Mouse (Mus musculus): ENCODE results near the gene Prmt3.

The Prmt3 gene

DNA sequence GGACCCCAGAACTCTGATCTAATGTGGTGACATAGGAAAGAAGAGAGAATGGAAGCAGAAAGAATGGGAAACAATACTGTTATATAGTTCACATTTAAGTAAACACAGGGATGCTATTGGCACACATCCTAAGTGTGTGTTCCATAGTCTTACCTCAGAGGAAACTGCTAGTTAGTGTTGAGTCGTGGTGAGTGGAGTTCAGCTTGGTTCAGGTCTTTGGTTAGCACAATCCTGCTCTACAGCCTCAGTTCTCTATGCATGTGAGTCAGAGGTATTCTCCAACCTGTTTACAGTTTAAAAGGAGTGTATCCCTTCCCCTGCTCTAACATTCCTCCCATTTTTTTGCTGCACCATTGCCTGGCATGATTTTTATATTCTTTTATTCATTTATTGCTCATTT, 19.0 kb downstream of the Prmt3 start:
- DNase-seq (ENCODE audit: low spot score in 2 of 2): no peak

DNA sequence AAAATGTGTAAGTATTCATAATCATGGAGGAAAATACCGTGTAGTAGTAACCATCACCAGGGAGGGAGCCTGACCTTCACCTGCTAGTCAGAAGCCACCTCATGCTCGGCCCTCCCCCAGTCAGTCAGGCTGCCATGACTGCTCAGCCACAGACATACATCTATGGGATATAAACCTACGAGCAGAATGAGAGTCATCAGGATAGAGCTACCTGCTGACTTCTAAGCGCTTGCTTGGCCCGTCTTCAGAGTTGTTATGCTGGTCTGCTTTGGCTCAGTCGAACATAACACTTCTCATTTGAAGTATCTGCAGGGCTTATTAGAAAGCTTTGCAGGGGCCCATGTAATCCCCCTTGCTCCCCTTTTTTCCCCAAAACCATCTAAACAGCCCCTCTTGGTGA, 25.4 kb downstream of the Prmt3 start:
- no peak for DNase-seq (ENCODE audit: low spot score in 2 of 2)

DNA sequence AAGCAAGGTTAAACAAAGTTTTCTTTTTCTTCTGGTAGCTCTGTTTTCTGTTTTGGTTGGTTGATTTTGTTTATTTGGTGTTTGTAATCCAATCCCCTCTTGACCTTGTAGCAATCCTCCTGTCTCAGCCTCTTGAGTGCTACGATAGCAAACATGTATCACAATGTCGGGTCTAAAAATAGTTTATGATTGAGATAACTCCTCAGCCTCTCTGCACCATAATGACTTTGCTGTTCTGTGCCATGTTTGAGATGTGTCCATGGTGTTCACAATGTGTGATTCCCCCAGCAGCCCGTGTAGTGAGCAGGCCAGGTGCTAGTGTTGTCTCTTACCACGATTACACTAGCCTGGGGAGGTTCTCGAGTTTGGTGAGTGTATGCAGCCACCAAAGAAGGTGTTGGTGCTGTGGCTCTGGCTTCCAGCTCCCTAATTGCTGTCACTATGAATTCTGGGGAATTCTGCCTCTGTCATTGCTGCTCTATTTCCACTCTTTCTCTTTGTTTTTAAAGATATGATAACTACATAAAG, 26.6 kb downstream of the Prmt3 start:
- no peak for DNase-seq (ENCODE audit: low spot score in 2 of 2)

DNA sequence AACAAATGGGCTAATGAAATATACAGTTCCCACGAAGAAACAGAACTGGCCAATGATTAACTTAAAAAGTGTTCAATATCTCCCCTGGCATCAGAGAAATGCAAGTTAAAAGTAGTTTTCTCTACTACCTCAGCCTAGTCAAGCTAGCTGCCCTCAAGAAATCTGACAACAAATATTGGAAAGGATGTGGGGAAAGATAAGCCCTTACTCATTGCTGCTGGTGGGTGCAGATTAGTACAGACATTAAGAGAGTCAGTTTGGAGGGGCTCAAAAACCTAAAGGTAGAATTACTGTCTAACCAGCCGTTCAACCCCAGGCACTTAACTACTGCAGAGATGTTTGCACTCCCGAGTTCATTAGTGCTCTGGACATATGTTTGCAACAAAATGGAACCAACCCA, 27.5 kb downstream of the Prmt3 start:
- no peak for DNase-seq (ENCODE audit: low spot score in 2 of 2)

DNA sequence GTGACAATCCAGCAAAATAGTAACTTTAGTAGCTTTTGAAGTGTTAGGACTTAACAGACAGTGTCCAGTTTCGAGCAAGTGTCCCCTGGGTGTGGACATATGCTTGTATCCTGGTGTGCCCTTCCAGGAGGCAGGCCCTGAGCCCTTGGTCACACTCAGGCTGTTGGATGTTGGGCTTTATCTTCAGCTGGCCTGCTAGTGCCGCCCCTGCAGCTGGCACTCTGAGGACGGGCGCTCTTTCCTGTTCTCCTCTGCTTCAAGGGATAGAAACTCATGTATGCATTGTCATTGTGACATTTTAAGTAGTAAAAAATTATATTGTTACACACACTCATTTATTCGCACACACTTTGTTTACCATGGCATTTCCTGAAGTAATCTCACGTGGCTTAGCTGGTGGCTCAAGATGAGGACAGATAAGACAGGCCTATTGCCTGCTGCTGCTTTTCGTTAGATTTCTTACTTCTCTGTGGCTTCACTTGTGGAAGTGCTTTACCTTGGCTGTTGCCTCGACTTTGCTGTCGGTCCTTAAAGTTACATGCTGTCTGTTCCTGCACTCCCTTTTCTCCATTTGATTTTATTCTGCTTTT, 29.0 kb downstream of the Prmt3 start:
- DNase-seq (ENCODE audit: low spot score in 2 of 2): no peak

DNA sequence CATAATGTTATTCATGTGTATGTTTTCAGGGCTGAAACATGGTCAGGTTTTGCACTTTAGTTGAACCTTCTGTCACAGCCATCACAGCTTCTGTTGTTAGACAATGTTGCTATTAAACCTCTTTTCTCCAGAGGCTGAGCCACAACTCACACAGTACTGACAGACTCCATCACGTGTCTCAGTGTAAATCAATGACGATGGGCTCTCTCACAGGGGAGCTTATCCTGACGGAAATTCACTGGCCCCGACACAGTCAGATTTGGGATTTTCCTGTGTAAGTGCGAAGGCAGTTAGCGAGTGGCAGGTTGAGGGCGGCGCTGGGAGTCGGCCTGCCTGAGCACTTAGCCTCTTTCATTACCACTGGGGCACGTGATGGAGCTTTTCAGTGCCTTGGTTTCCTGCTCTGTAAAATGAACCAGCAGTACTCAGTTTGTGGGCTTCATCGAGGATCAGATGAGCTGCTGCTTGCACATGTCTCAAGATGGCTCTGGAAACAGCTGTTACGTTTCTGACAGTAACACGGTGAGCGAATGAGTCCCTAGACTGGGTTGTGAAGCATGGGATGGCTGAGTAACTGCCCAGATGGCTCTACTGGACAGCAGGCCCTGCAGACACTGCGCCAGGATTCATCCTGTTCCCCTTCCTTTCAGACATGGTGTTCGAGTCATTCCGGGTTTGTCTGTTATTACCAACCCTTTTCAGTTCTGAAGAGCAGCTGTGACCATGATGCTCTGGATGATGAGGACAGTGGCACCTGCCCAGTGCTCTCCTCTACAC, 29.9 kb downstream of the Prmt3 start:
- DNase-seq (ENCODE audit: low spot score in 2 of 2): no peak

DNA sequence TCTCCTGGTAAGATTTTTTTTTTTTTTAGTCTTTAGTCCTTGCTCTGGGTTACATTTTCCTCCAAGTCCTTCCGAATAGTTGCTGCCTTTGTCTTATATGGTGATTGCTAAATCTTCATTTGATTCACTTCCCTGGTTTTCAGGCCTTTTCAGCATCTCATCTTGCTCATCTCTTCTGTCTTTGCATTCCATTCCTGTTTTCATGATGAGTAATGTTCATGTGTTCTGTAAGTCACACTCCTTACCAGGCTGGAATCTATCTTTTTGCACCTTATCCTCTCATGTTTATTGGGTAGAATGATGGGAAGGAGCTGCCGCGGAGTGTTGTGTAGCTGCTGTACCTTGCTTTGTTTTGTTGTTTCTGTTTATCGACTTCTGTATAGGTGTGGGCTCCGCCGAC, 31.0 kb downstream of the Prmt3 start:
- no peak for DNase-seq (ENCODE audit: low spot score in 2 of 2)

DNA sequence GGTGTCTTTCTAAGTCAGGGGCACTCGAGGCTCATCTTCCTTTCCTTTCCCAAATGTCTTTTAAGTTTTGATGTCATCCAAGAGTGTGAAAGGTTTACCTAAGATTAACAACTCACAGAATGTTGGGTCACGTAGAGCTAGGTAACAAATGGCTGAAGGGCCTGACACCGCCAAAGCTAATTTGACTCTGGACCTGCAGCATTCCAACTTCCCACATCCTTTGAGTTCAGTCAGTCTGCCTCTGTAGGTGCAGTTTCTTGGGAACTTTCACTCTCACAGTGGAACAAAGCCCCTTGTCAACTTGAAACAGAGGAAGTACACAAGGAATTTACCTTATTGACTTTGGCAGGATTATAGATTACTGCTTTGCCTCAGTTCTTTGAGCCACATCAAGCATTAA, 31.4 kb downstream of the Prmt3 start:
- DNase-seq (ENCODE audit: low spot score in 2 of 2): no peak

DNA sequence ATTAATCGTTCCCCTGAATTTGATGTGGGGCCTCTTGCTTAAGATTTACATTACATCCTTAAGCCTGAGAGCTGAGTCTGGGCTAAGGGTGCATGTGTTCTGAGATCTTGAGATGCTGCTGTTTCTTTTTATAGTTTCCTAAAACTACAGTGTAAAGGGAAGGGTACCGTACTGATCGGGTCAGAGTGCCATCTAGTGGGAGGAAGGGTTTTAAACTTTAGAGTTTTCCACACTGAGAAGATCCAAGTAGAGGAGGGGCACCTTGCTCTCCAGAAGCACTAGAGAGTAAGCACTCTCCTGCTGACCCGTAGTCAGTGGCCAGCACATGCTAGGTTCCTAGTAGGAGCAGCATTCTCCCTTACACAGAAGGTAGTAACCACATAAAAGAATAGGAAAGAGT, 33.2 kb downstream of the Prmt3 start:
- DNase-seq (ENCODE audit: low spot score in 2 of 2): peak in 1 of 2 experiments; percentile 31

DNA sequence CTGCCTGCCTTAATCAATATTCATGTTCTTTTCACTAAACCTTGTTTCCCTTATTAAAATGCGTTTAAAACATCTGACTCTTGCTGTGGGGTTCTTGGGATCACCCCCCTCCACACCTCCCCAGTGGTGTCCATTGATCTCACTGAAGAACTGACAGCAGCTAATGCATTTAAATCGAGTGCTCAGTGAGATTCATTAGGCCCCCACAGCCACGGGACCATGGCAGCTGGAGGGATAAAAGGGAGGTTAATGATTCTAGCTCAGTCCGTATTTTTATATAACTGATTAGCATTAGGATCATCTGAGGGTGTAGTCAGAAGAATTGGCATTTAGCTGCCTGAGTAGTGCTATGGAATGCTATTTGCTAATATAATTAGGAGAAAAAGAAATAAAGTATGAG, 41.2 kb downstream of the Prmt3 start:
- no peak for DNase-seq (ENCODE audit: low spot score in 2 of 2)

DNA sequence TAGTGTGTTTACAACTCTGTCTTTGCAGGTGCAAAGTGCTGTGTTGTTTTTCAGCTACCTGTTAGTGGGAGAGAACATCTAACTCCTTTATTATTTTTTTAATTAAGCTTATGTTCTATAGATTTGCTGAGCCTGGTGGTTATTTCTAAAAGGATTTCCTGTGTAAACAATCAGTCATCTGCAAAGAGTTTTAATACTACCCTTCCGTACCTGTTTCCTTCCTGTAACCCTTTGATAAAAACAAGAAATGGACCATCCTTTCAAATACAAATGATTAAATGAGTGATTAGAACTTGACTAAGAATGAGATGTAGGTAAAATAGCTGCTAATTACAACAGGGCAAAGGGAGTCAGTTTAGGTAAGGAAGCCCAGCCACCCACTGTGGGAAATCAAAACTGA, 43.2 kb downstream of the Prmt3 start:
- no peak for DNase-seq (ENCODE audit: low spot score in 2 of 2)

DNA sequence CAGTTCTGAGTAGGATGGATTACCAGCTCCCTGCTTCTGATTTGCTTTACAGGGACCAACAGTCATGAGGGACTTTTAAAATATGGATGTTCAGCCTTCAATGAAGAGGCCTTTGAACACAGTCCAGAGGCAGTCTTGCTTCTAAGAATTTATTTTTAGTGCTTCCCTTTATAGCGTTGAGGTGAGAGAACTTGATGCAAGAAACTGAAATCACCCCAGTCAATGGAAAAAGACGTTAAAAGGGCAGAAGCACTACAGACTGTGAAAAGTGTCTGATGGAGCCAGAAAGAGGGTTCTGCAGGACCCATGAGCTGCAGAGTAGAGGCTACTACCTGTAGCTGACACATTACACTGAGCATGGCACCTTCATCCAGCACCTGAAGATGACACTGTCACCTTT, 43.9 kb downstream of the Prmt3 start:
- DNase-seq (ENCODE audit: low spot score in 2 of 2): no peak

DNA sequence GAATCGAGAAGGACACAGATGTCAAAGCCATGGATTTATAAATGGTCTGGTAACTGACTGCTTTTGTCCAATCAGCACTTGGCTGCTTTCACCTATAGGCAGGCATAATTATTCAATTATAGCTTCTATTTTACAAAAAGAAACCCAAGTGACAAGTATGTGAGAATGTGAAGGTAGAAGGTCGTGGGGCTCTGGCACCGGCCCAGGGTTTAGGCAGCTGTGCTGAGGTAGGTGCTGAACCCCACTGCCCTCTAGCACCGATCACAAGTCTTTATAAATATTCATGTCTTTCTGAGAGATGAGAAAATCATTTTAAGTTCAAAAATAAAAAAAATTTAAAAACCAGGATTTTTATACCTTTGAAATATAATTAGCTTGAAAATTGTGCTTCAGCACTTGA, 45.4 kb downstream of the Prmt3 start:
- DNase-seq (ENCODE audit: low spot score in 2 of 2): no peak

DNA sequence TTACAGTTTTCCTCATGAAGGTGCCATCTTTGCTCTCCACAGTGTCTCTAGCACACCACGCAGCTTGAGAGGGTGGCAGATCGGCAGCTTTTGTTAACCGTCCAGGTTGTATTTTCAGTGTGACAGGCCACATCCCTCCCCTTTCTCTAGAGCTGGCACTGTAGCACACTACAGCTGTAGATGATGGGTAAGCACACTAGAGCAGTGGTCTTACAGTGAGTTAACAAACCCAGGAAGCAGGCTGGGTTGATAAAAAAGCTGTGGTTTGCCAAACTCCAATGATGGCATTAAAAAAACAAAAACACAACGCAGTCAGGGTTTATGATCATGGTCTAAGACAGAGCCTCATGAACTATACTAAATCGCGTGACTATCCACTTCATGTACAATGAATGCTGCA, 45.9 kb downstream of the Prmt3 start:
- no peak for DNase-seq (ENCODE audit: low spot score in 2 of 2)

DNA sequence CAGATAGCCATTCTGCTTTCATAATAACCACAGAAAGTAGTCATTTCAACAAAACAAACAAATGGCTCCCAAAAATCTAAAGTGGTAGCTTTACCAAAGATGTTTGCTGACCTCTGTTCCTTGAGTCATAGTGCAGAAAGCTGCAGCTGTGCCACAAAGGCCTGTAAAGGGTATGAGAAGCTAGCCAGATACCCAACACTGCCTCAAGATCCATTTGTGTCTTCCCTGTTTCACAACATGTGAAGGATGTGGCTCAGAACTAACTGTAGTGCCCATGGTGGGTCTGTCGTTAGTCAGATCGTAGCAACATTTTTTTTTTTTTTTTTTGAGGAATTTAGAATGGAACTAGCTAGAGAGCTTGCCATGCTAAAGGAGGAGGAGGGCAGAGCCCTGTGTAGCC, 46.4 kb downstream of the Prmt3 start:
- DNase-seq (ENCODE audit: low spot score in 2 of 2): no peak

DNA sequence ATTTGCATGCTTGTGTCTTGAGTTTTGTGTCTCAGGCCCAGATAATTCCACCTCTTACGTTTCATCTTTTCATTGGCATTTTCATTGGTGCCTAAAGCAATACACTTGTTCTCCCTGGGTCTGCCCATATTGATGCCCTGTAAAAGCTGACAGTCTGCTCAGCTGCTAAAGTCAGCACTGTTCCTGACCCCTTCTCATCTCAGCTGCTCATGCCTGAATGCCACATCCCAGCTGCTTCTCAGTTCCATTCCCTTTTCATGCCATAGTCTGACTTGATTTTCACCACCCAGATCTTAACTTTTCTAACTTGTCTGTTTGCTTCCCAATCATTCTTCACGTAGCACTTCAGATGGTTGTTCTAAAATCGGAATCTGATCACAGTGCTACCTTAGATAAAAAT, 47.3 kb downstream of the Prmt3 start:
- no peak for DNase-seq (ENCODE audit: low spot score in 2 of 2)

DNA sequence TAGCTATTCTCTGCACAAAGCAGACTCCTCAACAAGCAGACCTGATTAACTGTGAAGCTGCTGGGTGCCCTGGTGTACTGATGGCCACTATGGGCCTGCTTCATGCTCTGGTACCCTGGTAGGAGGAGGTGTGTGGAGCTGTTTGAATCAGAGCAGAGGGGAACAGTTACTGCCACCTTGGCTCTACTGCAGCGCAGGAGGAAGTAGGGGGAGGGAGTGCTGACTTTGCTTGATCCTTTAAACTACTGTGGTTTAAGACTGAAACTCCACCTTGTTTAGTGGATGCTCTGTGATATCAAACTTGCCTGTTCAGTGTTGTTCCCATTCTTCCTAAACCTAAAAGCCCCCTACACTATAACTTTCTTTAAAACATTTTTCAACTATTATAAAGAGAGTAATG, 49.8 kb downstream of the Prmt3 start:
- no peak for DNase-seq (ENCODE audit: low spot score in 2 of 2)

DNA sequence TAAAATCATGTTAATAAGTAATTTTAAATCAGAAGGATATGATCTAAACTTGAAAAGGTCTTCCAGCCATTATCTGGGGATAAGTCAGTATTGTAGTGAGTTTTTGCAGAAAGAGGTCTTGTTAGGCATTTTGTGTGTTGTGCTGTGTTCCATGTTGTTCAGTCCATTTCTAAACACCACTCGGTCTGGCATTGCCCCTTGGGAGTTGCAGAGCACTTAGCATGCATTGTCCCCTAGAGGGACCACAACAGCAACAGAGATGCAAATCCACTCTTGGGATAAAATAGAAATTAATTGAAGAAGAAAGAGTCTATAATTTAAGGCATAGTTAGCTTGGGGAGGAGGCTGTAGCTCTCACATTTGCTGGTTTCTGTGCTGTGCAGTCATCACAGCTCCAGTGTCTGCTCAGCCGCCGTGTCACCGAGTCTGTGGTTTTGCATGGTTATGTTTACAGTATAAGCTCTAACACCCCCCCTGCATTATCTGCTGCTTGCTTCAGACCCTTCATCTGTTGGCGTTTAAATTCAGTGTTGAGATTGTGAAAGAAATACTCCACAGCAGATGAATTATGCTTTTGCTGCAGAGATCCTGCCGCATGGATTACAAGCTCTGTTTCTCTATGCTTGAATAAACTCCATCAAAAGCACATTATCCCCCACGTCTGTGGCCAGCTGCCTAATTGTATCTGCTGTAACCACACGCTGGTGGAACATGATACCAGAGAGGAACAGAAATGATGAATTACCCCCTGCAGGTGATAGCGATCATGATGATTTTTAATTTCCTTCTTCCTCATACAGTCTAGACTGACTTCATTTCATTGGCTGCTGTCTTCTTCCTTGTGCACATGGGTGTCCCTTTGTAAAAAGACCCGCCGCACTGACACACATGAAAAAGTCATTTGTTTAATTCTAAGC, 64.5 kb downstream of the Prmt3 start:
- peak; percentile 18 to 41 for DNase-seq (ENCODE audit: low spot score in 2 of 2)

DNA sequence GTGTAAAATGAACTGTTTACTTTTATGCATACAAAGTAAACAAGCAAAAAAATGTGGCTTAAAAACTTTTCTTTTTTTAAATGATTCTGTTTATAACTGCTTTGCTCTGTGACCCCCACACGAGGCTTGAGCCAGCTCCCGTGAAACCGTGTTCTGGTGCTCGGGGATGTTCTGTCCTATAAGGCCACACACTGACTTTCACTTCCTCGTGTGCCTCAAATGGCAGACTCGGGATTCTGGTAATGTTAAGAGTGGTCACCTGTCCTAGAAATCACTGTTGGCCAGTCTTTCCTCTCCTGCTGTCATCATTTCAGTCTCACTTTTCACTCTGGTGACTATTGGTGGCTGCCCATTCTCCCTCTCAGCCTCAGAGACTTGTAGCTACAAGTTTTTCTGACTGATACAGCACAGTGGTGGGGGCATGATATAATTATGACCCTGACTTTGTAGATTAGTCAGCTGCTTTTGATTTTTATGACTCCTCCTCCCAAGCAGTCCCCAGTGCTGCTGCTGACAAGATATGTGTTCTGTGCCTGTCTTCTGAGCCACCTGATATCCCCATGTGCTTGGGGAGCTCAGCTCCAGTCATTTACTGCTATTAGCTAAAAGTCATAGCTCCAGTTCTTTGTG, 65.3 kb downstream of the Prmt3 start:
- DNase-seq (ENCODE audit: low spot score in 2 of 2): no peak

DNA sequence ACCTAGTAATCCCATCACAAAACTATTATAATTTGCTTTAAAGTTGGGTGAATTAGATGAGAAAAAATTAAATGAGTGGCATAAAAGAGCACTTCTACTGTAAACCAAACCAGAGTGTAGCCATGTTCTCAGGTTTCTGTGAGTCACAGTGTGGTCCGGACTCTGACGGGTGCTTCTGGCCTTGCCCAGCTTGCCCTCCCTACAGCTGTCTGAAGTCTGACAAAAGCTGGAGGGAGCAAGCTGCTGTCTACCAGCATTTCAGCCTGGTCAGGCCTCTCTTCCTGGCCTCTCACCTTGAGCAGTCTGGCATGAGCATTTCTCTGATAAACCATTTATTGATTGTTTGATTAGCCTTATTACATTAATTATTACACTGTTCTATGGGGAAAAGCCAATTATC, 69.8 kb downstream of the Prmt3 start:
- no peak for DNase-seq (ENCODE audit: low spot score in 2 of 2)

DNA sequence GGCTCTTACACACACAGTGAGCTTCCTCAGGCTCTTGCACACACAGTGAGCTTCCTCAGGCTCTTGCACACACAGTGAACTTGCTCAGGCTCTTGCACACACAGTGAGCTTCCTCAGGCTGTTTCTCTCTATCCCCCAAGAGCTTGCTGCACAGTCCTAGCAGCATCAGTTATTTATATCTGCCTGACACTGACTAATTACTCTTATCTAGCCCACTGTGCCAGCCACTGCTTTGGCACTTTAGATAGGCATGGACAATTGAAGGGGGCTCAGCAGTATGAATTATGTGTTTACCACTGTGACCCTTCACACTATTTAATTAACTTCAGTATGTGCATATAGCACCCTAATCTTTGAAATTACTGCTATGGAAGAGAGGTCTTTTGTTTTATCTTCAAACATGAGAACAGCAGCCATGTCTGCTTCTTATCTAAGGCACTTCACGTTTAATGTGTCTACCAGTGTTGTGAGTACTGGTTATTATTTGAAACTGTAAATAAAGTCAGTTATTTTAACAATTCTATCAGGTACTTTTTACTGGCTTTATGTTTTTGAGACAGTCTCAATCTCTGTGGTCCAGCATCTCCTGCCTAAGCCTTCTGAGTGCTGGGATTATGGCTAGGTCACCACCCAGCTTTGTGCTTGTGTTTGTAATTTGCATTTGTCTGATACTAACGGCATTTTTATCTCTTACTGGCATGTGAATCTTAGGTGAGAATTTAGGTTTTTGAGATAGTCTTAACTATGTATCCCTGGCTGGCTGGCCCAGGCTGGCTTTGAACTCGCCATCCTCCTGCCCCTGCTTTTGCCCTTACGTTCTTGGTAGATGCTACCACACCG, 75.4 kb downstream of the Prmt3 start:
- DNase-seq (ENCODE audit: low spot score in 2 of 2): no peak
